Mouse (Mus musculus) megakaryocyte, embryonic 14.5 days (primary cell): ENCODE measurements at regions not wholly inside any gene's neighbourhood (a gene's known extent, or its start where the extent isn't known, plus 50 kb on each side); places are given as distances from the start of the nearest gene placed in this dataset.

Experiments
- FLI1 ChIP-seq: IDR thresholded peaks from 2 replicates; pipeline ENCODE4 v1.6.1; 2012; ENCODE audit warnings: low read length, inconsistent platforms, mixed read lengths
- GATA1 ChIP-seq: IDR thresholded peaks from 3 replicates; pipeline ENCODE4 v1.6.1; 2012; ENCODE audit warnings: mixed read lengths, low read length, inconsistent platforms, borderline replicate concordance

DNA sequence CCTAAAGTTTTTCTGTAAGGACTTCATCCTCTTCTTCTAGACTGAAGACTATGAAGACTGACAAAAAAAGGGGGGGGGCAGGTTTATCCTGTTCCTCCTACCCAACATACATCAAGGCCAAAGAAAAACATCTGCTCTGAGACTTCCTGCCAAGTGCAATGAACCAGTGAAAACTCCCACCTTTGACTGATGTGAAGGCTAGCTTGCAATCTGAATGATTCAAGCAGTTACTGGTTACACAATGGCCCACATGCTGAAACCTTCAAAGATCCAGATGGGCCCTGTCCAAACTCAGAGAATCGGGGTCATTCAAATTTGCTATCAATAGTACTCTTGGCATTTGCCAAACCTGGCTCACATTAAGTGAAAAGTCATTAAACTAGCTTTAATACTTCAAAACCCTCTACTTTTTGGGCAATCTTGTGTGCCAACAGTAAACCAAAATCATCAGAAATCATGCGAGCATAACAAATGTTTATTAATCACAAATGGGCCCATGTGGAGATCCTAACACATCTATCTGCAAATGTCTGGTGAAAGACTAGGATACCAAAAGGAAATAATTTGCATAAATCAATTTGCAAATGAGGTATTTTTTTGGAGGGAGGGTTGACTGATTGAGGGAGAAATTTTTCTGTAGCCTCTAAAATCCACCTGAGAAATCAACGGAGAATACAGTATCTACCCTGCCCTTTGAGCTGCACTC is 79.0 kb upstream of the Aco1 start:
- no peak for TF ChIP-seq GATA1
- TF ChIP-seq FLI1, result no peak
